9 mouse cellular contexts compared by ENCODE assay signal in genomic region chr13:24639215-24640165, GRCm38 (mm10). TPM values are rescaled to one million over a fixed set of nuclear protein-coding genes. Genes with fewer than 3 reads are reported as not detected.
DNase-seq lines count a peak whose midpoint lies in the region; ATAC-seq and TF ChIP-seq lines count a peak whose summit lies in the region.
"Had no signal": no experiment of that assay in that cellular context is flagged by ENCODE, and none has a peak within 500 bp of the region (broad histone marks: within the 10 kb centered on the region; RNA-seq: fewer than 3 reads in every experiment).

No protein-coding gene starts in this region.

- peak overlapping the region; percentile 60 for H3K4me3 ChIP-seq in kidney, postnatal 0 days (replicated peaks; ENCODE audit: low read depth, low read length)
- H3K4me3 ChIP-seq in ES-E14 (ENCODE audit: insufficient read depth in 1 of 2, low read depth in 1 of 2, low read length in 2 of 2, poor library complexity in 1 of 2, severe bottlenecking in 1 of 2), result peak overlapping the region; percentile 57 to 63
- peak overlapping the region; percentile 69 for H3K4me3 ChIP-seq in embryonic facial prominence, embryonic 15.5 days (replicated peaks)
- peak overlapping the region; percentile 77 for H3K4me3 ChIP-seq in hindbrain, embryonic 16.5 days (ENCODE audit: low read length)
- H3K4me3 ChIP-seq in midbrain, embryonic 13.5 days (replicated peaks), result peak overlapping the region; percentile 65
- H3K4me3 ChIP-seq: myocyte had no signal

- H3K9me3 ChIP-seq in kidney, postnatal 0 days (replicated peaks; ENCODE audit: low read length), result no peaks in the 10 kb centered on the region
- H3K9me3 ChIP-seq in ES-E14 (ENCODE audit: control insufficient read depth, insufficient read depth, low read depth, low read length), result no peaks in the 10 kb centered on the region
- H3K9me3 ChIP-seq in embryonic facial prominence, embryonic 15.5 days (replicated peaks), result no peaks in the 10 kb centered on the region
- H3K9me3 ChIP-seq in hindbrain, embryonic 16.5 days (ENCODE audit: control insufficient read depth, low read length), result no peaks in the 10 kb centered on the region
- no peaks in the 10 kb centered on the region for H3K9me3 ChIP-seq in midbrain, embryonic 13.5 days

- peak overlapping the region; percentile 98 for H3K4me2 ChIP-seq in kidney, postnatal 0 days (ENCODE audit: low read length)
- H3K4me2 ChIP-seq in embryonic facial prominence, embryonic 15.5 days (replicated peaks), result peak overlapping the region; percentile 99
- peak overlapping the region; percentile 88 for H3K4me2 ChIP-seq in hindbrain, embryonic 16.5 days (ENCODE audit: low read length)
- peak overlapping the region; percentile 85 for H3K4me2 ChIP-seq in midbrain, embryonic 13.5 days (replicated peaks)

- H3K27ac ChIP-seq in kidney, postnatal 0 days, result no peak overlapping the region
- no peak overlapping the region for H3K27ac ChIP-seq in ES-E14 (ENCODE audit: insufficient read depth, low read depth, low read length, poor library complexity, severe bottlenecking)
- H3K27ac ChIP-seq in embryonic facial prominence, embryonic 15.5 days (replicated peaks), result no peak overlapping the region
- peak overlapping the region; percentile 87 for H3K27ac ChIP-seq in hindbrain, embryonic 16.5 days (ENCODE audit: low read depth, low read length)
- peak overlapping the region; percentile 88 for H3K27ac ChIP-seq in midbrain, embryonic 13.5 days

- TF ChIP-seq CTCF in kidney, postnatal 0 days (IDR thresholded peaks at IDR 0.05; ENCODE audit: low read depth), result no peak

- H3K27me3 ChIP-seq in kidney, postnatal 0 days (ENCODE audit: insufficient read depth, low read length), result peaks cover 7% of the 10 kb centered on the region; the same call in 1 of the 2 replicates
- H3K27me3 ChIP-seq in embryonic facial prominence, embryonic 15.5 days, result peaks cover 17% of the 10 kb centered on the region
- H3K27me3 ChIP-seq in hindbrain, embryonic 16.5 days (replicated peaks; ENCODE audit: control insufficient read depth, insufficient read depth, low read length), result no peaks in the 10 kb centered on the region
- H3K27me3 ChIP-seq in midbrain, embryonic 13.5 days, result 0 out of 2 replicates have a peak, but pooled peaks cover 4% of the 10 kb centered on the region

- ATAC-seq in kidney, postnatal 0 days (replicated peaks; ENCODE audit: low FRiP score, low read depth), result 0 out of 2 replicates have a peak, but pooled peaks have one; percentile 29
- ATAC-seq in embryonic facial prominence, embryonic 15.5 days (ENCODE audit: insufficient number of reproducible peaks, low FRiP score, low TSS enrichment, low read depth), result no peak; the same call in 1 of the 2 replicates
- ATAC-seq in hindbrain, embryonic 16.5 days, result peak; percentile 44
- peak; percentile 38; the same call in 1 of the 2 replicates for ATAC-seq in midbrain, embryonic 13.5 days

- no peaks in the 10 kb centered on the region for H3K36me3 ChIP-seq in kidney, postnatal 0 days (ENCODE audit: insufficient read depth, low read length)
- no peaks in the 10 kb centered on the region for H3K36me3 ChIP-seq in ES-E14 (ENCODE audit: control insufficient read depth, insufficient read depth, low read length, poor library complexity, severe bottlenecking)
- no peaks in the 10 kb centered on the region for H3K36me3 ChIP-seq in embryonic facial prominence, embryonic 15.5 days
- no peaks in the 10 kb centered on the region for H3K36me3 ChIP-seq in hindbrain, embryonic 16.5 days (ENCODE audit: control insufficient read depth, insufficient read depth, low read length)
- H3K36me3 ChIP-seq in midbrain, embryonic 13.5 days, result no peaks in the 10 kb centered on the region

- H3K4me1 ChIP-seq in kidney, postnatal 0 days (replicated peaks; ENCODE audit: insufficient read depth, low read length), result peaks cover 19% of the 10 kb centered on the region
- H3K4me1 ChIP-seq in ES-E14 (ENCODE audit: control insufficient read depth in 2 of 2, insufficient read depth in 2 of 2, low read length in 2 of 2, poor library complexity in 1 of 2), result peaks cover 0 to 8% of the 10 kb centered on the region in 2 experiments; a peak in 2 of 4 replicates
- H3K4me1 ChIP-seq in embryonic facial prominence, embryonic 15.5 days, result peaks cover 26% of the 10 kb centered on the region
- H3K4me1 ChIP-seq in hindbrain, embryonic 16.5 days (ENCODE audit: control insufficient read depth, insufficient read depth, low read depth, low read length), result peaks cover 16% of the 10 kb centered on the region
- peaks cover 42% of the 10 kb centered on the region for H3K4me1 ChIP-seq in midbrain, embryonic 13.5 days (replicated peaks)

- peak overlapping the region; percentile 52; the same call in 1 of the 2 replicates for H3K9ac ChIP-seq in kidney, postnatal 0 days (ENCODE audit: low read depth, low read length)
- no peak overlapping the region for H3K9ac ChIP-seq in ES-E14 (ENCODE audit: insufficient read depth, low read depth, low read length, poor library complexity, severe bottlenecking)
- peak overlapping the region; percentile 35 for H3K9ac ChIP-seq in embryonic facial prominence, embryonic 15.5 days
- H3K9ac ChIP-seq in hindbrain, embryonic 16.5 days (ENCODE audit: low read depth, low read length), result peak overlapping the region; percentile 84
- peak overlapping the region; percentile 81 for H3K9ac ChIP-seq in midbrain, embryonic 13.5 days (replicated peaks)

- in situ Hi-C loops in ES-E14 (cut with MboI; ENCODE audit: low sequenced_read_pairs in 2 of 2, unreplicated experiment in 2 of 2), result no loop called here

- DNase-seq in kidney, postnatal 0 days (ENCODE audit: low spot score), result no peak
- DNase-seq in kidney, postnatal 14 days, result no peak
- DNase-seq in ES-E14 (ENCODE audit: low read depth, low spot score), result no peak
- DNase-seq in thymus, postnatal 4 days, result peak; percentile 54
- no peak for DNase-seq in cerebellum, postnatal 36 days

- 9% methylated on average over 22 of the region's 22 CpGs for WGBS in kidney, postnatal 0 days
- 12% methylated on average over 22 of the region's 22 CpGs for WGBS in embryonic facial prominence, embryonic 15.5 days
- 12% methylated on average over 22 of the region's 22 CpGs for WGBS in hindbrain, embryonic 16.5 days
- 15% methylated on average over 22 of the region's 22 CpGs for WGBS in midbrain, embryonic 13.5 days

TF ChIP-seq in ES-E14, 5 proteins besides CTCF, POLR2A, EP300 and RAD21:
- TF ChIP-seq MAFK (IDR thresholded peaks at IDR 0.05; ENCODE audit: insufficient read depth, low read depth, low read length) (no peak), HCFC1 (IDR thresholded peaks at IDR 0.05; ENCODE audit: borderline replicate concordance, insufficient read depth, low read length) (no peak), ZC3H11A (IDR thresholded peaks at IDR 0.05; ENCODE audit: borderline replicate concordance, low read depth, low read length) (no peak), ZNF384 (IDR thresholded peaks at IDR 0.05; ENCODE audit: low read depth, low read length) (no peak), CHD2 (IDR thresholded peaks at IDR 0.05; ENCODE audit: low read depth, low read length) (no peak)

RNA-seq across cellular contexts. Expression of gene Ripor2, which starts 57.5 kb away (rescaled TPM):
- 2.2 and 2.3 TPM in 2 replicates for polyA plus RNA-seq in kidney, postnatal 0 days (2015; fragmentation: Nextera tagmentation; extraction: Ambion mirVana)
- 0.21 and 0.71 TPM in 2 replicates for total RNA-seq in ES-E14 (2012; rRNA removed)
- polyA plus RNA-seq in embryonic facial prominence, embryonic 15.5 days (2015; fragmentation: Nextera tagmentation; extraction: Ambion mirVana), result 6.3 and 6.4 TPM in 2 replicates
- polyA plus RNA-seq in hindbrain, embryonic 16.5 days (2015; fragmentation: Nextera tagmentation; extraction: Ambion mirVana), result 19.1 and 22.8 TPM in 2 replicates
- 22.3 and 29.1 TPM in 2 replicates for polyA plus RNA-seq in midbrain, embryonic 13.5 days (2015; fragmentation: Nextera tagmentation; extraction: Ambion mirVana)

Comparison
In these comparisons a context has a peak if more than half of its experiments do, and no peak if none do; other contexts are left out.
1. H3K27ac ChIP-seq: peak in hindbrain, embryonic 16.5 days (single experiment) and midbrain, embryonic 13.5 days (single experiment); none in kidney, postnatal 0 days (single experiment), ES-E14 (single experiment) and embryonic facial prominence, embryonic 15.5 days (single experiment).
2. Peak in every context shown above with its lines, with median percentiles within 50 percentile points of each other: H3K4me2 ChIP-seq and H3K4me3 ChIP-seq.